Mouse (Mus musculus) neural tube, embryonic 11.5 days (tissue): ENCODE results near the gene Rpl32. TPM values are rescaled to one million over a fixed set of nuclear protein-coding genes. Genes with fewer than 3 reads are reported as not detected.
A peak's percentile ranks its signal among the peaks of the same experiment; 100 is the strongest.

ENCODE experiments used
- ATAC-seq: fragments of 200-750 bp; cut with Nextera tagmentation; 2 replicates; pipeline ENCODE4 v1.8.0; 2017; ENCODE audit warnings: moderate number of reproducible peaks, mild to moderate bottlenecking, moderate TSS enrichment, moderate library complexity; ENCODE audit not compliant: insufficient read depth, low FRiP score, low TSS enrichment
- DNase-seq: peaks from one replicate; pipeline ENCODE4 v3.0.0-alpha.2; 2015; ENCODE audit warnings: low spot score
- H3K27ac ChIP-seq: fragments of 300-500 bp; sonication (generic); 2 replicates; pipeline ENCODE4 v1.5.1; 2014; ENCODE audit warnings: low read depth, mild to moderate bottlenecking, low read length
- H3K27me3 ChIP-seq: fragments of 300-500 bp; sonication (generic); 2 replicates; pipeline ENCODE4 v1.6.1; 2014; ENCODE audit warnings: mild to moderate bottlenecking, low read length, mixed read lengths; ENCODE audit not compliant: control insufficient read depth, insufficient read depth
- H3K36me3 ChIP-seq: fragments of 300-500 bp; sonication (generic); 2 replicates; pipeline ENCODE4 v1.6.1; 2014; ENCODE audit warnings: mild to moderate bottlenecking, low read length, moderate library complexity, mixed read lengths; ENCODE audit not compliant: control insufficient read depth, insufficient read depth
- H3K4me1 ChIP-seq: fragments of 300-500 bp; sonication (generic); 2 replicates; pipeline ENCODE4 v1.6.1; 2014; ENCODE audit warnings: low read length, mixed read lengths; ENCODE audit not compliant: control insufficient read depth, insufficient read depth
- H3K4me2 ChIP-seq: fragments of 300-500 bp; sonication (generic); 2 replicates; pipeline ENCODE4 v1.6.1; 2014; ENCODE audit warnings: low read depth, mild to moderate bottlenecking, moderate library complexity
- H3K4me3 ChIP-seq: fragments of 300-500 bp; sonication (generic); 2 replicates; pipeline ENCODE4 v1.5.1; 2014; ENCODE audit warnings: low read depth, low read length
- H3K9ac ChIP-seq: fragments of 300-500 bp; sonication (generic); 2 replicates; pipeline ENCODE4 v1.6.1; 2014; ENCODE audit warnings: mild to moderate bottlenecking, low read length
- H3K9me3 ChIP-seq: fragments of 300-500 bp; sonication (generic); 2 replicates; pipeline ENCODE4 v1.6.1; 2016; ENCODE audit warnings: low read length; ENCODE audit not compliant: control insufficient read depth
- WGBS: fragments of 180-500 bp; shearing (Covaris S2); extraction: QIAGEN DNeasy Blood & Tissue Kit; methylation state at CpG from one replicate; pipeline ENCODE4 v1.1.7; 2014; 5-methylcytosine and 5-hydroxymethylcytosine counted together
- polyA plus RNA-seq: library from polyadenylated mRNA; unstranded; fragments of >200 nt; fragmentation: Nextera tagmentation; extraction: Ambion mirVana; gene quantifications from 2 replicates; pipeline ENCODE4 v1.2.1, GENCODE M21; 2014

Gene Rpl32
- polyA plus RNA-seq, 1 experiment from 2014 or later, result 1,610 TPM

DNA sequence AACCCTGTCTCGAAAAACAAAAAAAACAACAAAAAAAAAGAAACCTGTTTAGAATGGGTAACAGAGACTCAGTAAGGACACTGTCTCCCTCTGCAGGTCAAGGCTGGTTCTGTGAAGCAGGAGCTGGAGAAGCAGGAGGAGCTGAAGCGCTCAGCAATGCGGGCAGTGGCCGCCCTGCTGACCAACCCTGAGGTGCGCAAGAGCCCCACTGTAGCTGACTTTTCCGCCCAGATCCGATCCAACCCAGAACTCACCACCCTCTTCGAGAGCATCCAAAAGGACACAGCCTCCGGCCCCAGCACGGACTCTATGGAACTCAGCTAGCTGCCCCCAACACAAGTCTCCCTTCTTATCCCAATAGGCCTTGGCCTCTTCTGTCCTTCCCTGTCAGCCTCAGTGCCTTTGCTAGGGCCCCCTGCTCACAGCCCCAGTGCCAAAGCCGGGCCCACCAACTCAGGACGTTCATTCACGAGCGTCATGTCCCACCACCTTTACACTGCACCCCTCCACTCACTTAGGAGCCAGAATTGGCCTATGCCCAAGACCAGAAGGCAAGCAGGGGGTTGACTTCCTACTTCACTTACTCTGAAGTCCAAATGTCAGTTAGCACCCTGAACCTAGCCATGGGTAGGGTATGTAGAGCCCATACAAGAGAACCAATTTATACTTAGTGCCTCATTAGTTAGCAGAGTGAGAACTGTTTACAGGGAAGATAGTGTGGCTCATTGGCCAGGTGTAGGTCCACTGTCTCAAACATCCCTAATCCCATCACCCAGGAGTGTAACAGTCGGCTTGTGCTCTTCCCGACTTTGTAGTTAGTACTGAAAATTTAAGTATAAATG, 4.8 kb downstream of the Rpl32 start:
- H3K27ac ChIP-seq, result no peak overlapping the region
- DNase-seq (peak; percentile 78), ATAC-seq (peak; percentile 57; the same call in 1 of the 2 replicates)
- H3K4me1 ChIP-seq, result peaks cover 15% of the 10 kb centered on the region
- no peaks in the 10 kb centered on the region for H3K27me3 ChIP-seq
- WGBS, result 48% methylated on average over 16 of the region's 16 CpGs
- H3K9me3 ChIP-seq, result no peaks in the 10 kb centered on the region
- H3K9ac ChIP-seq, result no peak overlapping the region
- no peak overlapping the region for H3K4me2 ChIP-seq
- no peak overlapping the region for H3K4me3 ChIP-seq
- peaks cover 28% of the 10 kb centered on the region for H3K36me3 ChIP-seq

DNA sequence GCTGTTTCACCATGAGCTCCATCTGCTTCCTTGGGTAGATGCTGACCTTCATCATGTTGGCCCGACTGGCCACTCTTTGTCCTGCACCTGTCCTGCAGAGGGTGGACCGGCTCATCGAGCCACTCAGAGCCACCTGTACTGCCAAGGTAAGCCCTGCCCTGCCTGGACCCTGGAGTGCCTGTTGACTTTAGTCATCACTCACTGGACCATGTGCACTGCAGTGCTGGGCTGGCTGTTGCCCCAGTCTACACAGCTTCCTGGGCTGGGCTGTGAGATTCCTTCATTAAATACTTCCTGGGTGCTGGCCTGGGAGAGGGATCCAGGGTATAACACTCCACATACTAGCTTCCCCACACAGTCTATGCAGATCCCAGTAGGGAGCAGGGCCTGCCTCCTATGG, 6.7 kb downstream of the Rpl32 start:
- no peaks in the 10 kb centered on the region for H3K9me3 ChIP-seq
- H3K4me2 ChIP-seq, result no peak overlapping the region
- ATAC-seq, result no peak
- H3K4me3 ChIP-seq, result no peak overlapping the region
- 97% methylated on average over 3 of the region's 3 CpGs for WGBS
- H3K9ac ChIP-seq, result no peak overlapping the region
- no peak for DNase-seq
- no peak overlapping the region for H3K27ac ChIP-seq
- peaks cover 8% of the 10 kb centered on the region for H3K4me1 ChIP-seq
- no peaks in the 10 kb centered on the region for H3K27me3 ChIP-seq
- H3K36me3 ChIP-seq, result peaks cover 37% of the 10 kb centered on the region

DNA sequence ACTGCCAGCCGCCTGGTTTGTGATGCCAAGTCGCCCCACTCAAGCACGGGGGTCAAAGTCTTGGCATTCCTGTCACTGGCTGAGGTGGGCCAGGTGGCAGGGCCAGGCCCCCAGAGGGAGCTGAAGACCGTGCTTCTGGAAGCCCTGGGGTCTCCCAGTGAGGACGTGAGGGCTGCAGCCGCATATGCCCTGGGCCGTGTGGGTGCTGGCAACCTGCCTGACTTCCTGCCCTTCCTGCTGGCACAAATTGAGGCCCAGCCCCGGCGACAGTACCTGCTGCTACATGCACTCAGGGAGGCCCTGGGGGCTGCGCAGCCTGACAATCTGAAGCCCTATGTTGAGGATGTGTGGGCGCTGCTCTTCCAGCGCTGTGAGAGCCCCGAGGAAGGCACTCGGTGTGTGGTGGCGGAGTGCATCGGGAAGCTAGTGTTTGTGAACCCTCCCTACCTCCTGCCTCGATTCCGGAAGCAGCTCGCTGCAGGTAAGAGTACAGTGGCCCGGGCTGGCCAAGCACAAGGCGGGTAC, 15.8 kb downstream of the Rpl32 start:
- H3K36me3 ChIP-seq, result peaks cover 26% of the 10 kb centered on the region
- no peak overlapping the region for H3K27ac ChIP-seq
- H3K4me3 ChIP-seq, result no peak overlapping the region
- no peak for DNase-seq
- H3K27me3 ChIP-seq, result no peaks in the 10 kb centered on the region
- no peak overlapping the region for H3K4me2 ChIP-seq
- H3K9me3 ChIP-seq, result no peaks in the 10 kb centered on the region
- no peak overlapping the region for H3K9ac ChIP-seq
- no peak for ATAC-seq
- no peaks in the 10 kb centered on the region for H3K4me1 ChIP-seq
- WGBS, result 92% methylated on average over 21 of the region's 21 CpGs

DNA sequence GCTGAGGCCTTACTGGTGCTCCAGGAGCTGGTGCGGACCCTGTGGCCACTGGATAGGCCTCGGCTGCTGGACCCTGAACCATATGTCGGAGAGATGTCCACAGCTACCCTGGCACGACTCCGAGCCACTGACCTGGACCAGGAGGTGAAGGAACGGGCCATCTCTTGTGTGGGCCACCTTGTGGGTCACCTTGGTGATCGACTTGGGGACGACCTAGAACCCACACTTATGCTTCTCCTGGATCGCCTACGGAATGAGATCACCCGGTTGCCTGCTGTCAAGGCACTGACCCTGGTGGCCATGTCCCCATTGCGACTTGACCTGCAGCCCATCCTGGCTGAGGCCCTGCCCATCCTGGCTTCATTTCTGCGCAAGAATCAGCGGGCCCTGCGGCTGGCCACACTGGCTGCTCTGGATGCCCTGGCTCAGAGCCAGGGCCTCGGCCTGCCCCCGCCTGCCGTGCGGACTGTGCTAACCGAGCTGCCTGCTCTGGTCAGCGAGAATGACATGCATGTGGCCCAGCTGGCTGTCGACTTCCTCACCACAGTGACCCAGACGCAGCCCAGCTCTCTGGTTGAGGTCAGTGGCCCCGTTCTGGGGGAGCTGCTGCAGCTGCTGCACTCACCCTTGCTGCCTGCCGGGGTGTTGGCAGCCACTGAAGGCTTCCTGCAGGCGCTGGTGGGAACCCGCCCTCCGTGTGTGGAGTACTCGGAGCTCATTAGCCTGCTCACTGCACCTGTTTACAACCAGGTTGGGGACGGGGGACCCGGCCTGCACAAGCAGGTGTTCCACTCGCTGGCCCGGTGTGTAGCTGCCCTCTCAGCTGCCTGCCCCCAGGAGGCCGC, 16.5 kb downstream of the Rpl32 start:
- 92% methylated on average over 34 of the region's 34 CpGs for WGBS
- no peak for ATAC-seq
- H3K27ac ChIP-seq, result no peak overlapping the region
- no peaks in the 10 kb centered on the region for H3K27me3 ChIP-seq
- H3K4me1 ChIP-seq, result no peaks in the 10 kb centered on the region
- no peak overlapping the region for H3K9ac ChIP-seq
- no peak overlapping the region for H3K4me2 ChIP-seq
- H3K4me3 ChIP-seq, result no peak overlapping the region
- no peak for DNase-seq
- peaks cover 25% of the 10 kb centered on the region for H3K36me3 ChIP-seq
- no peaks in the 10 kb centered on the region for H3K9me3 ChIP-seq

DNA sequence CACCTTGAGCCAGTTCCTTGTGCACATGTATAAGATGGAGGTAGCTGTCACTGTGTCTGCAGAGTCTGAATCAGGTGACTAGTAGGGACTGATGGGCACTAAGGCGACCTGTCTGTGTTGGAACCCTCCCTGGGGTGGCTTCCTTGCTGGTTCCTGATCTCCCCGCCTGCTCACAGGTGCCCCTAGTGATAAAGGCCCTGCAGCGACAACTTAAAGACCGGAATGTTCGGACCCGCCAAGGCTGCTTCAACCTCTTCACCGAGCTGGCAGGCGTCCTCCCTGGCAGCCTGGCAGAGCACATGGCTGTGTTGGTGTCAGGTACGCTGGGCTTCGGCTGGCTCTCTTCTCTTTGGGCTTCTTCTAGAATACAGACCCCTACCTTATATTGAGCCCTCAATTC, 17.5 kb downstream of the Rpl32 start:
- no peak for DNase-seq
- no peaks in the 10 kb centered on the region for H3K4me1 ChIP-seq
- ATAC-seq, result no peak
- no peak overlapping the region for H3K9ac ChIP-seq
- H3K4me2 ChIP-seq, result no peak overlapping the region
- no peaks in the 10 kb centered on the region for H3K27me3 ChIP-seq
- peaks cover 31% of the 10 kb centered on the region for H3K36me3 ChIP-seq
- no peak overlapping the region for H3K27ac ChIP-seq
- no peaks in the 10 kb centered on the region for H3K9me3 ChIP-seq
- no peak overlapping the region for H3K4me3 ChIP-seq
- WGBS, result 91% methylated on average over 10 of the region's 10 CpGs

DNA sequence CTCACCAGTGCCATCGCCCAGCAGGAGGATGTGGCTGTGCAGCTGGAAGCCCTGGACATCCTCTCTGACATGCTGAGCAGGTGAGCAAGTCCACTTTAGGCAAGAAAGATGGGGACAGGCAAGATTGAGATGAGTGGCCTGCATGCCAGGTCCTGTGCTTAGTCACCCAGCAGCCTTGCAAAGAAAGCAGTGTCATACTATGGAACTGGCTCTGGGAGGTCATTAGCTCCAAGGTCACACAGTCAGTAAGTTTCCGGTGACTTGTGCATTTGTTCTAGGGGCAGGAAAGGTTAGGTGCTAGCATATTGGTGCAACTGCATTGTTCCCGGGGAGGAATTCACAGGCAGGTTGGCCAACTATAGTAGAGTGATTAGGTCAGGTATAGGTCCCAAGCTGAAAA, 25.8 kb downstream of the Rpl32 start:
- DNase-seq (peak; percentile 4), ATAC-seq (no peak)
- Histone ChIP-seq H3K27ac (no peak overlapping the region), H3K9me3 (no peaks in the 10 kb centered on the region), H3K9ac (no peak overlapping the region), H3K4me1 (0 out of 2 replicates have a peak, but pooled peaks cover 3% of the 10 kb centered on the region), H3K4me2 (no peak overlapping the region), H3K27me3 (no peaks in the 10 kb centered on the region), H3K36me3 (peaks cover 36% of the 10 kb centered on the region), H3K4me3 (no peak overlapping the region)
- WGBS, result 97% methylated on average over 3 of the region's 3 CpGs

DNA sequence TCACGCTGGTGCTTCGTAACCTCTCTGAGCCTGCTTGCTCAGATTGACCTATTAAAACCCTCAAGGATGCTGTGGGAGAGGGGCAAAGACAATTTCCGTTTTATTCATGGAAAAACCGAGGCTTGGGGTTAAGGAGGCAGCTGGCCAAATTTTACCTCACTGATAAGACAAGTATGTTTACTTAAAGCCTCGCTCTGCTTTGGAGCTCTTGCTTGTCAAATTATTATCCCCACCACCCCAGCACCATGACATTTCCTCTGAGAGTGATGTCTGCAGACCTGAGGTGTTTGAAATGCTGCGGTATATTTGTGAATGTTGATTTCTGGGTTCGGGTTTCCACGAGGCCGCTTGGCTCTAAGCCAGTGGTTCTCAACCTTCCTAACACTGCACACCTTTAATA, 32.2 kb downstream of the Rpl32 start:
- WGBS, result 81% methylated on average over 9 of the region's 9 CpGs
- no peak for DNase-seq
- H3K4me2 ChIP-seq, result peak overlapping the region; percentile 90
- ATAC-seq, result no peak
- no peaks in the 10 kb centered on the region for H3K9me3 ChIP-seq
- H3K27me3 ChIP-seq, result no peaks in the 10 kb centered on the region
- no peak overlapping the region for H3K27ac ChIP-seq
- no peak overlapping the region; the same call in 1 of the 2 replicates for H3K9ac ChIP-seq
- H3K4me3 ChIP-seq, result peak overlapping the region; percentile 87
- H3K36me3 ChIP-seq, result peaks cover 7% of the 10 kb centered on the region
- H3K4me1 ChIP-seq, result peaks cover 15% of the 10 kb centered on the region

DNA sequence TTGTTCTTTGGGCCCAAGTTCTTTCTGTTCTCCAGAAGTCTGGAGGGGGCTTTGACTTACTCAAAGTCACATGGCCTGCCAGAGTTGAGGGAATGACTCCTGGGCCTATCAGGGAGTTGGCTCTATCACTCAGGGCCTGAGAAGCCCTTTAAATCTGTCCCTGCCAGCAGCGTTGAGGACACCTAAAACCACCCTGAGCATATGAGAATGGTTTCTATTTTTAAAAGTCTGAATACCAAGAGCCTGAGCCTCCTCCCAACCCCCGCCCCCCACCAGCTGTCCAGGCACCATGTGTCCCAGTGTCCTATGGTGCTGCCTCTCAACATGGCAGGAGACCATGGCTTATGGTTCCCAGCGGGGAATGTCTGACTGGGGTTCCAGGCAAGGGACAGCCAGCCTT, 32.7 kb downstream of the Rpl32 start:
- ATAC-seq, result no peak
- no peak overlapping the region for H3K27ac ChIP-seq

More for the DNA sequence above, 32.7 kb downstream of the Rpl32 start:
- Histone ChIP-seq H3K4me3 (peak overlapping the region; percentile 87), H3K9me3 (no peaks in the 10 kb centered on the region), H3K9ac (peak overlapping the region; percentile 87), H3K4me1 (peaks cover 15% of the 10 kb centered on the region), H3K4me2 (peak overlapping the region; percentile 90), H3K27me3 (no peaks in the 10 kb centered on the region), H3K36me3 (peaks cover 7% of the 10 kb centered on the region)
- 56% methylated on average over 3 of the region's 3 CpGs for WGBS
- no peak for DNase-seq
